ENCODE assay signal across 7 mouse cellular contexts in the genomic region with DNA sequence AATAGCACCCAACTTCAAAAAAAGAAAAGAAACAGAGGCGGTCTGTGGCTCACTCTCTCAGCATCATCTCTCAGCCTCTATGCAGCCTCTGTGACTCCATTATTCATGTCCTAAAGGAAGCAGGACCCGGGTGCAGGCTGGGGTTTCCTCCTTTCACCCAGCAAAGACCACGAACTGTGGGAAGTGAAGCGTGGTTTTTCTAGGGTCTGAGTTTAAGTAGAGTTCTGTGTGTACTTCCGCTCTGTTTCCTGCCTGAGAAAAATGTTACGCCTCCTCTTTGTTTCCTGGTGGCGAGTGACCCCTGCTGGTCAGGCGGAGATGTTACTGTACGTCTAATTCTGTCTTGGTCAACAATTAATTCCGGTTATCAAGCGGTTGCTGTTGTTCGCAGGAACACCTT.
DNase-seq lines count a peak whose midpoint lies in the region; ATAC-seq lines count a peak whose summit lies in the region.

No protein-coding gene starts in this region.

- H3K4me2 ChIP-seq in limb, embryonic 11.5 days (ENCODE audit: low read depth, severe bottlenecking) = no peak overlapping the region
- H3K4me2 ChIP-seq in midbrain, embryonic 14.5 days (ENCODE audit: low read length) = peak overlapping the region; percentile 50

- H3K4me3 ChIP-seq in limb, embryonic 11.5 days (ENCODE audit: low read depth, low read length) = no peak overlapping the region
- H3K4me3 ChIP-seq in midbrain, embryonic 14.5 days (replicated peaks; ENCODE audit: low read depth, low read length) = peak overlapping the region; percentile 7; the same call in 1 of the 2 replicates

- no peaks in the 10 kb centered on the region for H3K36me3 ChIP-seq in limb, embryonic 11.5 days (ENCODE audit: control insufficient read depth, insufficient read depth, low read length)
- H3K36me3 ChIP-seq in midbrain, embryonic 14.5 days (ENCODE audit: control insufficient read depth, insufficient read depth, low read length) = no peaks in the 10 kb centered on the region

- no peak overlapping the region for H3K27ac ChIP-seq in limb, embryonic 11.5 days (replicated peaks; ENCODE audit: low read depth, low read length)
- no peak overlapping the region for H3K27ac ChIP-seq in midbrain, embryonic 14.5 days (replicated peaks; ENCODE audit: low read depth, low read length)

- no peak for ATAC-seq in limb, embryonic 11.5 days (ENCODE audit: insufficient number of reproducible peaks, low FRiP score, low TSS enrichment, low read depth)
- peak; percentile 67 for ATAC-seq in midbrain, embryonic 14.5 days (ENCODE audit: low FRiP score, low TSS enrichment)

- no peaks in the 10 kb centered on the region for H3K9me3 ChIP-seq in limb, embryonic 11.5 days (ENCODE audit: control insufficient read depth, low read length)
- no peaks in the 10 kb centered on the region for H3K9me3 ChIP-seq in midbrain, embryonic 14.5 days (ENCODE audit: control insufficient read depth, low read length)

- peak; percentile 85 for DNase-seq in adrenal gland, postnatal 10 days
- DNase-seq in embryo, embryonic 9.5 days (ENCODE audit: extremely low spot score) = peak; percentile 79
- peak; percentile 75 to 90 for DNase-seq in heart, adult 18-20 months
- peak; percentile 65 for DNase-seq in kidney, adult 18-20 months
- peak; percentile 88 for DNase-seq in limb, embryonic 11.5 days (ENCODE audit: low spot score)
- peak; percentile 90 for DNase-seq in midbrain, embryonic 14.5 days
- peak; percentile 65 to 81 for DNase-seq in spleen, adult 18-20 months

- no peaks in the 10 kb centered on the region for H3K4me1 ChIP-seq in limb, embryonic 11.5 days (ENCODE audit: control insufficient read depth, insufficient read depth, low read length)
- no peaks in the 10 kb centered on the region for H3K4me1 ChIP-seq in midbrain, embryonic 14.5 days (ENCODE audit: control insufficient read depth, insufficient read depth, low read length)

- H3K9ac ChIP-seq in limb, embryonic 11.5 days (ENCODE audit: low read length) = no peak overlapping the region
- H3K9ac ChIP-seq in midbrain, embryonic 14.5 days (replicated peaks; ENCODE audit: low read length) = 0 out of 2 replicates have a peak overlapping the region, but pooled peaks have one; percentile 20

- H3K27me3 ChIP-seq in limb, embryonic 11.5 days (ENCODE audit: control insufficient read depth, insufficient read depth, low read length) = no peaks in the 10 kb centered on the region
- H3K27me3 ChIP-seq in midbrain, embryonic 14.5 days (ENCODE audit: control insufficient read depth, insufficient read depth, low read length) = no peaks in the 10 kb centered on the region

- WGBS in limb, embryonic 11.5 days = 25% methylated on average over 12 of the region's 12 CpGs
- WGBS in midbrain, embryonic 14.5 days = 15% methylated on average over 12 of the region's 12 CpGs
